Mouse (Mus musculus): Measurements from ENCODE around the gene Fam89b. TPM values are rescaled to one million over a fixed set of nuclear protein-coding genes. Genes with fewer than 3 reads are reported as not detected.
A peak's percentile ranks its signal among the peaks of the same experiment; 100 is the strongest.
"Not testable (repeated sequence)": the region's sequence is repeated elsewhere in the genome, so short reads cannot be mapped to it uniquely, and the experiment has no call there.

Gene Fam89b
- polyA plus RNA-seq, 1 experiment = 312 TPM

DNA sequence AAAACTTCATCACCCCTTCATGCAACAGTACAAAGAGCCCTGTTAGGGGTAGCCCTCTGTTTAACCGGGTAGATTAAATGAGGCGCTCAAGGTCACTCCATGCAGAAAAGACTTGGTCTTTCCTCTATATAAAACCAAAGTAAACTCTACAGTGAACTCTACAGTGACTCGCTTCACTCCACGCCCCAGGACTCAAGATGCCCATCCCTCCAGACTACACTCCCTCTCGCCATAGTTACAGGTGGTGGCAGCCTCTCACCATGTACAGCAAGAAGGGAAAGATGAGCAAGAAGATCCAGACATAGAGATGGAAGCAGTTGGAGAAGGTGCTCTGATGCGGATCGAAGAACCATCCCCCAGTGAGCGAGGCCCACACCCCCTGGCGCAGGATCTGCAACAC is 41.7 kb downstream of the Fam89b start:
- DNase-seq = no peak
- TF ChIP-seq POLR2A (IDR thresholded peaks at IDR 0.05; ENCODE audit: control insufficient read depth, extremely low read depth, insufficient read depth, low read length, poor library complexity) = no peak
- no peak for TF ChIP-seq CTCF (IDR thresholded peaks at IDR 0.05; ENCODE audit: borderline replicate concordance, control insufficient read depth, extremely low read depth, insufficient read depth, low read length, poor library complexity)
- Histone ChIP-seq H3K36me3 (ENCODE audit: control insufficient read depth, insufficient read depth, low read length) (peaks cover 31% of the 10 kb centered on the region), H3K4me3 (ENCODE audit: control insufficient read depth, insufficient read depth, low read length) (peak overlapping the region; percentile 92), H3K4me1 (replicated peaks; ENCODE audit: control insufficient read depth, insufficient read depth, low read length) (peaks cover 36% of the 10 kb centered on the region), H3K27me3 (ENCODE audit: control insufficient read depth, insufficient read depth, low read length) (no peaks in the 10 kb centered on the region), H3K27ac (ENCODE audit: control insufficient read depth, insufficient read depth, low read length) (no peak overlapping the region)
- 43% methylated on average over 9 of the region's 9 CpGs for WGBS

DNA sequence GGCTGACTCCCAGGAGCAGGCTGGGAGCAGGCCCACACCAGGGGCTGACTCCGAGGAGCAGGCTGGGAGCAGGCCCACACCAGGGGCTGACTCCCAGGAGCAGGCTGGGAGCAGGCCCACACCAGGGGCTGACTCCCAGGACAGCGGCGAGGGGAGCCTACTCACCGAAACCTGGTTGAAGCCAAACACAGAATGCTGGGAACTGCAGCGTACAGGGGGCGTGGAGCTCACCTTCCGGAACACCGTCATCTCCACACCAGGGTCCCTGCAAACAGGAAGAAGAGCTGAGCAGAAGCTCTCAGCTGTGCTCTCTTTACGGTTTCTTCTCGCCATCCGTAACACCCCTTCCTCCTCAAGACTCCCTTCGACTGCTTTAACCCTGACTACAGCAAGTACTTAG is 42.5 kb downstream of the Fam89b start:
- not testable (repeated sequence) for H3K27ac ChIP-seq (ENCODE audit: control insufficient read depth, insufficient read depth, low read length)

DNA sequence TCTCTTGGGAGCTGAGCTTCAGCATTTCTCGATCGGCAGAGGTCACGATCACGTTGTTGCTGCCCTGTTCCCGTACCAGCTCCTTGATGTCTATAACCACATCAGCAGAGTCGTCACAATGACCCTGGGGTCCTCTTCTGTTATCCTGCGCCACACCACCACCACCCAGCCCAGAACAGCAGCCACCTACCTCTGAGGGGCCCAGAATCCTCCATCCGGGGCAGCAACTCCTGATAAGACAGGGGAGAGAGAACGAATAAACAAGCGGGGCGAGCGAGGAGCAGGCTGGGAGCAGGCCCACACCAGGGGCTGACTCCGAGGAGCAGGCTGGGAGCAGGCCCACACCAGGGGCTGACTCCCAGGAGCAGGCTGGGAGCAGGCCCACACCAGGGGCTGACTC is 43.0 kb downstream of the Fam89b start:
- no peak for DNase-seq
- Histone ChIP-seq H3K27ac (ENCODE audit: control insufficient read depth, insufficient read depth, low read length) (no peak overlapping the region), H3K27me3 (ENCODE audit: control insufficient read depth, insufficient read depth, low read length) (no peaks in the 10 kb centered on the region), H3K4me1 (replicated peaks; ENCODE audit: control insufficient read depth, insufficient read depth, low read length) (peaks cover 25% of the 10 kb centered on the region), H3K36me3 (ENCODE audit: control insufficient read depth, insufficient read depth, low read length) (peaks cover 40% of the 10 kb centered on the region), H3K4me3 (ENCODE audit: control insufficient read depth, insufficient read depth, low read length) (no peak overlapping the region)
- WGBS = 97% methylated on average over 13 of the region's 13 CpGs
- TF ChIP-seq POLR2A (IDR thresholded peaks at IDR 0.05; ENCODE audit: control insufficient read depth, extremely low read depth, insufficient read depth, low read length, poor library complexity) = no peak
- TF ChIP-seq CTCF (IDR thresholded peaks at IDR 0.05; ENCODE audit: borderline replicate concordance, control insufficient read depth, extremely low read depth, insufficient read depth, low read length, poor library complexity) = no peak

More for the DNA sequence above, 42.5 kb downstream of the Fam89b start:
- Histone ChIP-seq H3K4me1 (replicated peaks; ENCODE audit: control insufficient read depth, insufficient read depth, low read length) (peaks cover 30% of the 10 kb centered on the region), H3K36me3 (ENCODE audit: control insufficient read depth, insufficient read depth, low read length) (peaks cover 38% of the 10 kb centered on the region)
- DNase-seq; H3K27me3 ChIP-seq (ENCODE audit: control insufficient read depth, insufficient read depth, low read length); H3K4me3 ChIP-seq (ENCODE audit: control insufficient read depth, insufficient read depth, low read length): not testable (repeated sequence)
- 95% methylated on average over 10 of the region's 12 CpGs for WGBS

DNA sequence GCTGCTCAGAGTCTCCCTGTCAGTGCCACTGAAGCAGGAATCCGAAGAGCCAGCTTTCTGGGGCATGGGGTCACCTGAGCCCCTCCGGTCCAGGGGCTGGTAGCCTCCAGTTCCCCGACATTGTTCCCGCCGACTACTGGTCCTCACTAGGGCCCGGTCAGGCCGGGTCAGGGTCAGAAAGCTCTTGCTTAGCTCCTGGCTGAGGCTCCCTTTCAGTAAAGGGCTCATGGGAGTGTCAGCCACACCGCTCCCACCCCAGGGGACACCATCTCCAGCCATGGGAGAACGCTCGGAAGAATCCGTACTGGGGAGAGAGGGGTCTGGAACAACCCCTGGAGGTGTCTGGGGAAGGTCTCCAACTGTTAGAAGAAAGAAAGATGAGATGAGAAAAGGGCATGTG is 43.6 kb downstream of the Fam89b start:
- Histone ChIP-seq H3K4me1 (replicated peaks; ENCODE audit: control insufficient read depth, insufficient read depth, low read length) (peaks cover 19% of the 10 kb centered on the region), H3K27ac (ENCODE audit: control insufficient read depth, insufficient read depth, low read length) (no peak overlapping the region), H3K36me3 (ENCODE audit: control insufficient read depth, insufficient read depth, low read length) (peaks cover 46% of the 10 kb centered on the region), H3K4me3 (ENCODE audit: control insufficient read depth, insufficient read depth, low read length) (no peak overlapping the region), H3K27me3 (ENCODE audit: control insufficient read depth, insufficient read depth, low read length) (no peaks in the 10 kb centered on the region)
- TF ChIP-seq POLR2A (IDR thresholded peaks at IDR 0.05; ENCODE audit: control insufficient read depth, extremely low read depth, insufficient read depth, low read length, poor library complexity) (no peak), CTCF (IDR thresholded peaks at IDR 0.05; ENCODE audit: borderline replicate concordance, control insufficient read depth, extremely low read depth, insufficient read depth, low read length, poor library complexity) (no peak)
- WGBS = 99% methylated on average over 11 of the region's 11 CpGs
- DNase-seq = no peak

DNA sequence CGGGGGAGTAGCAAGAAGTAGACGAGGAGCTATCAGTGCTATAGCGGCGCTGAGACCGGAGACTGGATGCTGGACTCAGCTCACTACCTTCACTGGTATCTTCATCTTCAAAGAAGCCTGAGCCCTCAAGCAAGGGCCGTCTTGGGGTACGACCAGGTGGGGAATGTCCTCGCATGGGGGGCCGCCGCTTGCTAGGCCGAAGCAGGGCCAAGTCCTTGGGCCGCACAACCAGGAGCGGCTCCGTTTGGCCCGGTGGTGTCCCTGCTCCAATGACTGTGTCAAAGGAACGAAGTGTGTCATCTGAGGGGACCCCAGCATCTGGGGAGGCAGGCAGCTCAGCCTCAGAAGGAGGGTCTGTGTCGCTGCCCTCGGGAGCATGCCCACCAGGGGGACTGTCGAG is 44.0 kb downstream of the Fam89b start:
- Histone ChIP-seq H3K36me3 (ENCODE audit: control insufficient read depth, insufficient read depth, low read length) (peaks cover 49% of the 10 kb centered on the region), H3K27ac (ENCODE audit: control insufficient read depth, insufficient read depth, low read length) (no peak overlapping the region), H3K4me3 (ENCODE audit: control insufficient read depth, insufficient read depth, low read length) (no peak overlapping the region), H3K4me1 (replicated peaks; ENCODE audit: control insufficient read depth, insufficient read depth, low read length) (peaks cover 14% of the 10 kb centered on the region), H3K27me3 (ENCODE audit: control insufficient read depth, insufficient read depth, low read length) (no peaks in the 10 kb centered on the region)
- no peak for DNase-seq
- 97% methylated on average over 19 of the region's 19 CpGs for WGBS
- TF ChIP-seq POLR2A (IDR thresholded peaks at IDR 0.05; ENCODE audit: control insufficient read depth, extremely low read depth, insufficient read depth, low read length, poor library complexity) = no peak
- no peak for TF ChIP-seq CTCF (IDR thresholded peaks at IDR 0.05; ENCODE audit: borderline replicate concordance, control insufficient read depth, extremely low read depth, insufficient read depth, low read length, poor library complexity)

DNA sequence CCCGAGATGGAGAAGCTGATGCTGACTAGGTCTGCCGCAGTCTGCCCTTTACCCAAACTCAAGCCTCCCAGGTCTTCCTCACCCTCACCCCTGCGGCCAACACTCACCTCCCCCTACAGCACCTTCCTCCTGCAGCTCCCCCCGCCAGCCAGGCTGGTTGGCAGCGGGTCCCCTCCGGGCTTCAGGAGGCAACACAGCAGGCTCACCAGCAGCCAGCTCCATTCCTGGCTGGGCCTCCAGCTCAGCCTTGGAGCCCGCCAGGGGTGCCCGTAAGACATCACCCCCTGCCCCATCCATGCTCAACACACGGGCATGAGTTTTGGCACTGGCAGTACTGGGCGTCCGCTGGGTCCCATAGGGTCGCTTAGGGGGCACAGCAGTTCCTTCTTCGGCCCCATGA is 44.5 kb downstream of the Fam89b start:
- Histone ChIP-seq H3K4me3 (ENCODE audit: control insufficient read depth, insufficient read depth, low read length) (no peak overlapping the region), H3K27ac (ENCODE audit: control insufficient read depth, insufficient read depth, low read length) (no peak overlapping the region), H3K27me3 (ENCODE audit: control insufficient read depth, insufficient read depth, low read length) (no peaks in the 10 kb centered on the region), H3K36me3 (ENCODE audit: control insufficient read depth, insufficient read depth, low read length) (peaks cover 54% of the 10 kb centered on the region), H3K4me1 (replicated peaks; ENCODE audit: control insufficient read depth, insufficient read depth, low read length) (peaks cover 10% of the 10 kb centered on the region)
- 98% methylated on average over 13 of the region's 13 CpGs for WGBS
- TF ChIP-seq POLR2A (IDR thresholded peaks at IDR 0.05; ENCODE audit: control insufficient read depth, extremely low read depth, insufficient read depth, low read length, poor library complexity) (no peak), CTCF (IDR thresholded peaks at IDR 0.05; ENCODE audit: borderline replicate concordance, control insufficient read depth, extremely low read depth, insufficient read depth, low read length, poor library complexity) (no peak)
- no peak for DNase-seq

DNA sequence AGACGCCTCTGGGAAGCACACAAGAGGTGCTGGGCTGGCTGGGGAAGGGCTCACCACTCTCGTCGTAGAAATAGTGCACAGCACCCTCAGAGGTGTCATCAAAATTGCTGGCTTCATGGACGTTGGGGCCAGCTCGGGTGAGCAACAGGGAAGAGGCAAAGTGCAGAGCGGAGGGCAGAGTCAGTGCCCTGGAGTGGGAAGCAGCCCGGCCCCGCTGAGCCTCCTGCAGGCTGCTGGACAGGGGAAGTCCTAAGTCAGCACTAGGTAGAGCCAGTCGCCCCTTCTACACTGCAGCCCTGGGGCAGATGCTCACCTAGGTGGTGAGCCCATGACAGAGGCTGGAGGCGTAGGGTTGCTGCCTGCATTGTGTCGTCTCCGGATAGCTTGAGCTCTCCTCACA is 45.2 kb downstream of the Fam89b start:
- no peak overlapping the region for H3K4me3 ChIP-seq (ENCODE audit: control insufficient read depth, insufficient read depth, low read length)
- no peak for DNase-seq
- peaks cover 54% of the 10 kb centered on the region for H3K36me3 ChIP-seq (ENCODE audit: control insufficient read depth, insufficient read depth, low read length)
- no peak overlapping the region for H3K27ac ChIP-seq (ENCODE audit: control insufficient read depth, insufficient read depth, low read length)
- no peaks in the 10 kb centered on the region for H3K27me3 ChIP-seq (ENCODE audit: control insufficient read depth, insufficient read depth, low read length)
- peaks cover 10% of the 10 kb centered on the region for H3K4me1 ChIP-seq (replicated peaks; ENCODE audit: control insufficient read depth, insufficient read depth, low read length)
- no peak for TF ChIP-seq POLR2A (IDR thresholded peaks at IDR 0.05; ENCODE audit: control insufficient read depth, extremely low read depth, insufficient read depth, low read length, poor library complexity)
- TF ChIP-seq CTCF (IDR thresholded peaks at IDR 0.05; ENCODE audit: borderline replicate concordance, control insufficient read depth, extremely low read depth, insufficient read depth, low read length, poor library complexity) = no peak
- 97% methylated on average over 12 of the region's 12 CpGs for WGBS

Measured in thymus, adult 2 months (tissue).